Mouse (Mus musculus) limb, embryonic 10.5 days (tissue): Measurements from ENCODE around the gene Vps45. TPM values are rescaled to one million over a fixed set of nuclear protein-coding genes. Genes with fewer than 3 reads are reported as not detected.

Experiments
- DNase-seq: peaks from one replicate; pipeline ENCODE4 v3.0.0-alpha.2; 2017; ENCODE audit warnings: low spot score
- H3K27ac ChIP-seq: fragments of 300-500 bp; sonication (generic); 2 replicates; pipeline ENCODE4 v1.5.1; 2016; ENCODE audit warnings: mild to moderate bottlenecking
- H3K27me3 ChIP-seq: fragments of 300-500 bp; sonication (generic); 2 replicates; pipeline ENCODE4 v1.6.1; 2016; ENCODE audit warnings: low read depth, mild to moderate bottlenecking; ENCODE audit not compliant: poor library complexity, severe bottlenecking
- H3K36me3 ChIP-seq: fragments of 300-500 bp; sonication (generic); 2 replicates; pipeline ENCODE4 v1.6.1; 2016; ENCODE audit warnings: mild to moderate bottlenecking, moderate library complexity
- H3K4me1 ChIP-seq: fragments of 300-500 bp; sonication (generic); 2 replicates; pipeline ENCODE4 v1.6.1; 2016
- H3K4me3 ChIP-seq: fragments of 300-500 bp; sonication (generic); 2 replicates; pipeline ENCODE4 v1.5.1; 2016; ENCODE audit warnings: mild to moderate bottlenecking, moderate library complexity
- H3K9me3 ChIP-seq: fragments of 300-500 bp; sonication (generic); replicated peaks from 2 replicates; pipeline ENCODE4 v1.6.1; 2016; ENCODE audit warnings: mild to moderate bottlenecking
- WGBS: fragments of 180-500 bp; shearing (Covaris S2); methylation state at CpG from one replicate; pipeline ENCODE4 v1.1.7; 2016; 5-methylcytosine and 5-hydroxymethylcytosine counted together
- polyA plus RNA-seq: library from polyadenylated mRNA; unstranded; fragments of >200 nt; fragmentation: Nextera tagmentation; extraction: Ambion mirVana; gene quantifications from 2 replicates; pipeline ENCODE4 v1.2.1, GENCODE M21; 2016

The Vps45 gene
- 22.4 and 23.6 TPM in 2 replicates for polyA plus RNA-seq

DNA sequence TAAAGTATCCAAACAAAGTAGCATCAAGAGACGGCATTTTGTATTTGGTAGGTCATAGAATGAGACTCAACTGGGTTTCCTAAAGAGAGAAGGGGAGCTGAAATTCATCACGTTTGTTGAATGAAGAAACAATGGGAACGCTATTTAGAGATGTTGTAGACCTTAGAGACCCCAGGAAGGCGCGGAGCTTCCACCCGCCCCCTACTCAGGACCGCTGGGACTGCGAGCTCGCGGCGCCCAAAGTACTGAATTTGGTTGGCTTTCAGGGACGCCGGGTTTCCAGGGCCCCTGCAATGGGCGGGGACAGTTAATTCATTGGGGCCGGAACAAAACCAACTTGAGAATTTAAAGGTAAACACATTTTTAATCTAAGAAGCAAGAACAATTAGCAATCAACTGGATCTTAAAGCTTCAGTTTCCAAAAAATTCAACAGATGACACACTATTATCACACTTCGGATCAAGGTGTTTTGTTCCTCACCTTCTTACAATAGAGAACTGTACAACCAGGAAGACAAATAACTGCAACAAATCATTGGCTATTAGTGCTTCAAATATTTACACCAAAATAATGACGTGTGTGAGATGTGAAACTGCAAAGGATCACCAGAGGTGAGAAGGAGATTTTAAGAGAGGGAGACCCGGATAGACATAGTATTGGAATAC, at the start of gene Vps45:
TSS of gene Vps45 (minus strand) at position 236 of the 666 bp plus-strand sequence.
- H3K4me3 ChIP-seq, result peak within 1 kb of the TSS; percentile 61
- no peaks in the 10 kb centered on the region for H3K27me3 ChIP-seq
- peaks cover 16% of the 10 kb centered on the region for H3K4me1 ChIP-seq
- H3K9me3 ChIP-seq, result no peaks in the 10 kb centered on the region
- H3K27ac ChIP-seq, result peak within 1 kb of the TSS; percentile 87
- DNase-seq, result peak; percentile 81
- WGBS, result 3% methylated on average over 18 of the region's 18 CpGs
- H3K36me3 ChIP-seq, result 0 out of 2 replicates have a peak, but pooled peaks cover 4% of the 10 kb centered on the region

DNA sequence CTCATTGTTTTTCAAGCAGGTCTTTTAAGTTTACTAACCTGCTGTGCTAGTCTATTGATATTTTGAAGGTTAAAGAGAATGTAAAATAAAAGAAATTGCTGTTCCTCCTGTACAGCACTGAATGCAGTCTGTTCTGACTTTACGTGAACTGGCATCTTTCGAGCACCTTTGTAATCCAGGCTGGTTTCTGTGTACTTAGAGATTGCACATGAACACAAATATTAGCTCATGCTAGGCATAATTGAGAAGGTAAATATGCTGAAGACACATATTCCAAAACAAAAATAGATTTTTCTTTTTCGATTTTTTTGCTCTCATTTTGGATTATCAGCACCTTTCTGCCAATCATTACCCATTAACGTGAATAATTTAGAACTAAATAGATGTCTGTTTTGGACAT, 47.9 kb upstream of the Vps45 start:
- Histone ChIP-seq H3K4me1 (peaks cover 22% of the 10 kb centered on the region), H3K9me3 (no peaks in the 10 kb centered on the region), H3K27me3 (no peaks in the 10 kb centered on the region), H3K4me3 (no peak overlapping the region), H3K36me3 (peaks cover 10% of the 10 kb centered on the region; the same call in 1 of the 2 replicates), H3K27ac (no peak overlapping the region)
- DNase-seq, result no peak
- WGBS, result 90% methylated on average over 4 of the region's 4 CpGs

DNA sequence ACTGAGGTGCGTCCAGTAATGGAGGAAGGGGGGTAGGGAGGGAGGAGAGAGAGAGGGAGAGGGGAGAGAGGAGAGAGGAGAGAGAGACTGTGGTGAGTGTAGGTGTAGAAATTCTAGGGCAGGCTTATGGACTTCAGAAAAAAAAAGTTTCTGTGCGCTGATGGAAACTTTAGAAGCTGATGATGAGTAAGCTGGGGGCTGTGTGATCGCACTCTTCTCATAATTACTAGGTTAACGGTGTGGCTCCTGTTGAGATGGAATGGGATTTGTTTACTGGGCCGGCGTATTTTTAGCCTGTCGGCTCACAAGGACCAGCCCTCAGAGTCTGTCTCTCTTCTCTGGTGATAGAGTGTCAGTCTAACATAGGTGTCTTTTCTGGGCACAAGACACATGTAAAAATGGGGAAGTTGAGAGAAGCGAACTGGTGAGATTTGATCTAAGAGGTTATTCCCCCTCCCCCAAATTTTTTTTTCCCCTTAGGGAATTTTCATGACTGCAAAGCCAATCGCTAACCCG, 47.0 kb upstream of the Vps45 start:
- DNase-seq, result no peak
- Histone ChIP-seq H3K36me3 (peaks cover 10% of the 10 kb centered on the region; the same call in 1 of the 2 replicates), H3K27ac (peak overlapping the region; percentile 96), H3K4me1 (peaks cover 22% of the 10 kb centered on the region), H3K27me3 (no peaks in the 10 kb centered on the region), H3K4me3 (peak overlapping the region; percentile 92), H3K9me3 (no peaks in the 10 kb centered on the region)
- 10% methylated on average over 10 of the region's 10 CpGs for WGBS

DNA sequence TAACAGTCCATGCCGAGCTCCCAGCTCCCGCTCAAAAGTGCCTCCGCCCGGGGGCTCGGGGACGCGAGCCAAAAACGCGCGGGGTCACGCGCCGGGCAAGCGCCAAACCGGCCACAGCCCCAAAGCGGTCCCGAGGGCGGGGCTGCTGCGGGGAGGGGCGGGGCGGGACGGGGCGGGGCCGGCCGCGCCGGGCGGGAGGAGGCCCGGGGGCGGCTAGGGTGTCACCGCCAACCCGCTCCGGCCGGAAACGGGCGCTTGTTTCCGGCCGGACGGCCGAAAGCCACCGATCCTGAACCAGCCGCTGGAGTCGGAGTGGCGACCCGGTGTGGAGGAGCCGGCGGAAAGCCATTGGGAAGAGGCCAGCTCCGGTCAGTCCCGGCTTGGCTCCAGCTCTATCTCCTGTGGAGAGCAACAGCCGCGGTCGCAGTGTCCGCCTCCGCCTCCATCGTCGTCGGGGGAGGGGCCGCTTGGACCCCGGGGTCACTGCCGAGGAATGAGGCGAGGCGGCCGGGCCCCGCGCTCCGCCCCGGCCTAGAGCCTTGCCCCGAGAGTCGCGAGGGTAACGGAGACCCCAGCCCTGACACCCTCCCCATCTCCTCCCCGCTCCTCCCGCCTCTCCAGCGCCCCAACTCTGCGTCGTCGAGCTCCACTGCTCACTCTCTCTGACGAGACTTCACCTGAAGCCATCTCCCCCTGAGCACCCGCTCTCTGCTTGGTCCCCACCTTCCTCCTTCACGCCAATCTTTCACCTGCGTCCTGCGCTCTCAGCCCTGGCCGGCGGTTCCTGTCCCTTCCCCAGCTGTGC, 46.2 kb upstream of the Vps45 start, which contains the start of gene Otud7b:
TSS of gene Otud7b (plus strand) at position 267 of the 805 bp plus-strand sequence.
- Histone ChIP-seq H3K4me1 (peaks cover 22% of the 10 kb centered on the region), H3K9me3 (no peaks in the 10 kb centered on the region), H3K36me3 (peaks cover 10% of the 10 kb centered on the region; the same call in 1 of the 2 replicates), H3K27me3 (no peaks in the 10 kb centered on the region), H3K27ac (peak within 1 kb of the TSS; percentile 96), H3K4me3 (peak within 1 kb of the TSS; percentile 92)
- under 1% methylated on average over 84 of the region's 84 CpGs for WGBS
- peak; percentile 91 for DNase-seq

DNA sequence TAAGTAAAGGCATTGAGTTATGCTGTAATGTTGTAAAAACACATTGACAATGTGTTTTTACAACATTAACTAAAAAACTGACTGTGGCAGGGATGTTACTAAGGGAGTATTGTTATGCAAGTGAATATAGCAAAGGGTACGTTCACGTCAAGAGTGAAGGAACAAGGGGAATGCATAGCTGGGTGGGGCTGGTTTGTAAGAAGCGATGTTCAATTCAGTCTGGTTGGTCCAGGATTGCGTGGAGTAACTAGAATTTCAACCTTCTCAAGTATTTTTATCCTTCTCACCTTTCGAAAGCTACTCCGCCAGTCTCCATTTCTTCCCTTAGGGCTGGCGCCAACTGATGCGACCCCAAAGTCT, 45.6 kb upstream of the Vps45 start:
- DNase-seq, result no peak
- peak overlapping the region; percentile 92 for H3K4me3 ChIP-seq
- H3K36me3 ChIP-seq, result peaks cover 5% of the 10 kb centered on the region; the same call in 1 of the 2 replicates
- peak overlapping the region; percentile 96 for H3K27ac ChIP-seq
- H3K4me1 ChIP-seq, result peaks cover 22% of the 10 kb centered on the region
- no peaks in the 10 kb centered on the region for H3K27me3 ChIP-seq
- 6% methylated on average over 8 of the region's 8 CpGs for WGBS
- no peaks in the 10 kb centered on the region for H3K9me3 ChIP-seq

DNA sequence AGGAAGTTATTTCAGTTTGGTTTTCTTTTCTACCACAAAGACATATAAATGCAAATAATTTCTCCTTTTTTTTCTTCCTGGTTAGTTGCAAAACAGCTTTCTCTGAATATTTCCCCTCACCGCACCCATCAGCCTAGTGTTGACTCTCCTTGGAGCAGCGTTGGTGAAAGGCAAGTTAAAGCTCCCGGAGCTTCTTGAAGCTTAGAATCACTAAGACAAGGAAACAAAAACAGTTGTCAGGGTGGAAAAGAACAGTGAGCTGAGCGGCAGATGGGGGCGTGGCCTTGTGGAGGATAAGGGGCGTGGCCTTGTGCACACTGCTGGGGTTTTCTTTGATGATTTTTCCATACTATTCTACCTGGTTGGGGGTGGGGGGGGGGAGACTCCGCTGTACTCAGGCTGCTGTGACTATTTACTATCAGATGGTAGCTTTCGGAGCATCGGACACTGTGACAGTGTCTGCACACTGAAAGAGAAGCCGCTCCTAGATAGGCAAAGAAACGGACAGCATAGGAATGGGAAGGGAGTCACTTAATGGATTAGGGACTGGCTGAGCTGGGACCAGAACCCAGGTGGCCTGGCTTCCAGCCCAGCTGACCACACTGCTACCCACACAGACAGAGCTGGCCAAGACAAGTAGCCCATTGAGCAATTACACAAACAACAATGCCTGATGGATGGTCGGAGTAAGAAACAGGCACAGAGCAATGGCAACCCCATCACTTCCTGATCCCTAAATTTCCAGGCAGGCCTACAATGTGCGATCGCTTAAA, 44.0 kb upstream of the Vps45 start:
- no peaks in the 10 kb centered on the region for H3K27me3 ChIP-seq
- peak overlapping the region; percentile 33 for H3K4me3 ChIP-seq
- peak overlapping the region; percentile 44 for H3K27ac ChIP-seq
- no peaks in the 10 kb centered on the region for H3K36me3 ChIP-seq
- peak; percentile 62 for DNase-seq
- peaks cover 22% of the 10 kb centered on the region for H3K4me1 ChIP-seq
- H3K9me3 ChIP-seq, result no peaks in the 10 kb centered on the region
- 23% methylated on average over 14 of the region's 14 CpGs for WGBS

DNA sequence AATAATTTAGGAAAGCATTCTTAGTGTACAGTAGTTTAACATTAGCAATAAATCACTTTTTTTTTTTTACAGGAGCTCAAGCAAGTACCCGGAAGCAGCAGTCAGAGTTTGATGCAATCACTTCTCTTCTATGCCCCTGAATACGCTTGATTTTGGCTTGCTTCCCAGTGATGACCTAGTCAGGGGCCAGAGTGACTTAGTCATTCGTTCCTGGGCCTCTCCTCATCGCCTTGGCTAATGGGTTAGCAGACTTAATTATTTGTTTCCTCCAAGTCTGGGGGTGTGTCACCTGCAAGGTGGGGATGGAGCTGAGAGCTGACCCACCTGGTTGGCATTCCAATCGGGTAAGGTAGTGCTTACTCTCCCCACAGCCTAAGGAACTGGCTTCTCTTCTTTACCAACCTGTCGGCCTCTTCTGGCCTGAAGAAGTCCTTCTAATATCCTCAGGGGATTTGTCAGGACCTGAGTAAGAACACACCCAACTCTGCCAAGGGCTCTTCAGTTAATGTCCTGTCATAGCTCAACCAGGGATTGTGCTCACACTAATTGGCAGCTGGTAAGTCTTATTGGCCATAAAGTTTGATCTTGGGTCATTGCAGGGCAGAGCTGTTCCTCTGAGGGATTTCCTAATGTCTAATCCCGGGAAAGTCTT, 40.5 kb upstream of the Vps45 start:
- no peak for DNase-seq
- no peaks in the 10 kb centered on the region for H3K36me3 ChIP-seq
- H3K9me3 ChIP-seq, result no peaks in the 10 kb centered on the region
- H3K27me3 ChIP-seq, result no peaks in the 10 kb centered on the region
- H3K4me1 ChIP-seq, result peaks cover 8% of the 10 kb centered on the region
- H3K4me3 ChIP-seq, result no peak overlapping the region
- H3K27ac ChIP-seq, result no peak overlapping the region
- WGBS, result 65% methylated on average over 7 of the region's 7 CpGs

DNA sequence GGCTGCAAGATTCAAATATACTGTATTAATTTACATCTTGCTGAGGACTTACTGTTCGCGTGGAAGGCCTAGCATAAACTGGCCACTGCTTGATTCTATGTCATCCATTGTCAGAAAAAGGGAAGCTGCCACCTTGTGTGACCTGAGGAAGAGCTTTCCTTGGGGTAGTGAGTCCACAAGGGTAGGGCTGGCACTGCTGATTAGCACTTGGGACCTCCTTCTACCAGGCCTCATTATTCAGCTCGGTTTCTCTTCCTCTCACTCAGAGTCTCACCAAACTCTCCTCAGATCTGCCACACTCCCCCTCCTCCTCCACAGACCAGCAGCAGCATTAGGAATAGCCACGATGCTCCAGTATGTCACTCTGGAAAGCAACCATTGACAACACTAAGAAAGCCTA, 39.9 kb upstream of the Vps45 start:
- H3K36me3 ChIP-seq, result no peaks in the 10 kb centered on the region
- H3K9me3 ChIP-seq, result no peaks in the 10 kb centered on the region
- H3K27ac ChIP-seq, result no peak overlapping the region
- H3K4me1 ChIP-seq, result peaks cover 7% of the 10 kb centered on the region
- H3K4me3 ChIP-seq, result no peak overlapping the region
- WGBS, result 68% methylated on average over 4 of the region's 4 CpGs
- no peak for DNase-seq
- no peaks in the 10 kb centered on the region for H3K27me3 ChIP-seq

DNA sequence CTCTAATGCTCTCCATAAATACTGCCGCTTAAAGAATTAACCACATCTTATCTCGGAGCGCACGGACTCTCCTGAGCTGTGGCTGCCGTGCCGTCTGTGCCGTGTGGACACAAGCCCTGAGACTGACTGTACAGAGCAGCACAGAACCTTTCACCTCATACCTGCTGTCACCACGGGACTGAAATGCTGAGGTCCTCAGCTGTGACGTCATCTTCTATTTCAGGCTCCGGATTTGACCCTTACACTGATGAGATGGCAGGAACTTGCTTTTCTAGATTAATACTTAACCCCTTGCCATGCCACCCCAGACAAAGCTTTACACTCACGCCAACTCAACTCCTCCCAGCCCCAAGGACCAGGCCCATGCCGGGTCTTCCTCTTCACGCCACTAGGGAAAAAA, 35.9 kb upstream of the Vps45 start:
- H3K4me3 ChIP-seq, result no peak overlapping the region
- no peak for DNase-seq
- 88% methylated on average over 13 of the region's 13 CpGs for WGBS
- no peaks in the 10 kb centered on the region for H3K36me3 ChIP-seq
- H3K27ac ChIP-seq, result no peak overlapping the region
- H3K4me1 ChIP-seq, result no peaks in the 10 kb centered on the region
- H3K9me3 ChIP-seq, result no peaks in the 10 kb centered on the region
- no peaks in the 10 kb centered on the region for H3K27me3 ChIP-seq

DNA sequence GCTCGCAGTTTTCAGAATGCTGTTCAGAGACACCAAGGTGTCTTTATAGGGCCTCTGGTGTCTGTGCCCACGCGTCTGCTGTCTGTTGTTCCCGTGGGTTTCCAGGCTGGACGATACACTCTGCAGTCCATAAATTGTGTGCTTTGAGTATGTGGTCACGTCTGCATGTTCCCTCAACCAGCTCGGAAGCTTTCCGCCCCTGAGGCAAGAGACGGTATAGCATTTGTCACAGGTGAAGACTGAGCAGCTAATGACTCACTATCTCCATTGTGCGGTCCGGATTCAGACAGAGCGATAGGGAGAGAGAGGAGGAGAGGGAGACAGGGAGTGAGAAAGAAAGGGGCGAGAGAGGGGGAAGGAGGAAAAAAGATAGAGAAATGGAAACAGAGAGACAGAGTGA, 35.2 kb upstream of the Vps45 start:
- DNase-seq, result no peak
- 74% methylated on average over 13 of the region's 13 CpGs for WGBS
- Histone ChIP-seq H3K27ac (no peak overlapping the region), H3K27me3 (no peaks in the 10 kb centered on the region), H3K36me3 (no peaks in the 10 kb centered on the region), H3K4me1 (no peaks in the 10 kb centered on the region), H3K9me3 (no peaks in the 10 kb centered on the region), H3K4me3 (no peak overlapping the region)

DNA sequence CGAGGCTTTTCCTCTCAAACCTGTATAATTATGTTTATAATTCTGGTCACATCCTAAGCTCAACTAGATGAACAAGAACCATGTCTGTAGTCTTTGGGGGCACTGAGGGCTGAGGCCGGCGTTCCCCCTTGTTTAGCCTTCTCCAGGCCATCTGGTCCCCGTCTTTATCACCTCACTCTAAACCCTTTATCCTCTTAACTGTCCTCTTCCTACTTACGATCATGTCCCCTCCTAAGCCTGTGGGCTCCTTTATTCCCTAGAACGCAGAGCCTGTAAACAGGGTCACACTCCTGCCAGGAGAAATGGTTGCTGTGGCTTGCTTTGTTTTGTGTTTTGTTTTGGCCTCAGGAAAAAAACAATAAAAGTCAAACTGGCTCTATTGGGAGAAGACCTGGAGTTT, 33.7 kb upstream of the Vps45 start:
- no peaks in the 10 kb centered on the region for H3K4me1 ChIP-seq
- 56% methylated on average over 6 of the region's 6 CpGs for WGBS
- DNase-seq, result no peak
- no peaks in the 10 kb centered on the region for H3K27me3 ChIP-seq
- H3K4me3 ChIP-seq, result no peak overlapping the region
- no peak overlapping the region for H3K27ac ChIP-seq
- no peaks in the 10 kb centered on the region for H3K9me3 ChIP-seq
- no peaks in the 10 kb centered on the region for H3K36me3 ChIP-seq

DNA sequence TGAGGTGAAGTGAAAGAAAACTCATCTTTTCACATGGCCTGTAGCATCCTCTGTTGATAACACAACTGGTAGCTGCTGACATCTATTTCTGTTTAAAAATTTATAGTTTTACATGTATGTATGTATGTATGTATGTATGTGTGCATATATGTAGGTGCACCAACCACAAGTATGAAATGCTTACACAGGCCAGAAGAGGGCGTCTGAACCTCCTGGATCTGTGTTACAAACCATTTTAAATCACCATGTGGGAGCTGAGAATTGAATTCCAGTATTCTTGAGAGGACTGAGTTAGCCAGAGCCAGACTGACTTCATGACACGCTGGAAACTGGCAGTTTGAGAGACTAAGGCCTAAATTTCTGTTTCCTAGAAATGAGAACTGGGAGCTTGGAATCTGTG, 32.9 kb upstream of the Vps45 start:
- Histone ChIP-seq H3K27ac (no peak overlapping the region), H3K4me1 (no peaks in the 10 kb centered on the region), H3K36me3 (no peaks in the 10 kb centered on the region), H3K27me3 (no peaks in the 10 kb centered on the region), H3K4me3 (no peak overlapping the region), H3K9me3 (no peaks in the 10 kb centered on the region)
- DNase-seq, result no peak
- 75% methylated on average over 2 of the region's 2 CpGs for WGBS
